Mouse (Mus musculus) neural tube, embryonic 15.5 days (tissue): ENCODE data around the gene Arhgef2. TPM values are rescaled to one million over a fixed set of nuclear protein-coding genes. Genes with fewer than 3 reads are reported as not detected.

Experiments
- ATAC-seq: fragments of 200-750 bp; cut with Nextera tagmentation; 2 replicates; pipeline ENCODE4 v1.8.0; 2017; ENCODE audit warnings: mild to moderate bottlenecking, moderate TSS enrichment, moderate library complexity; ENCODE audit not compliant: low FRiP score
- H3K27ac ChIP-seq: fragments of 300-500 bp; sonication (generic); replicated peaks from 2 replicates; pipeline ENCODE4 v1.5.1; 2015; ENCODE audit warnings: mild to moderate bottlenecking, inconsistent platforms
- H3K27me3 ChIP-seq: fragments of 300-500 bp; sonication (generic); replicated peaks from 2 replicates; pipeline ENCODE4 v1.6.1; 2015; ENCODE audit warnings: inconsistent platforms
- H3K36me3 ChIP-seq: fragments of 300-500 bp; sonication (generic); 2 replicates; pipeline ENCODE4 v1.6.1; 2015; ENCODE audit warnings: inconsistent platforms
- H3K4me1 ChIP-seq: fragments of 300-500 bp; sonication (generic); 2 replicates; pipeline ENCODE4 v1.6.1; 2015; ENCODE audit warnings: inconsistent platforms
- H3K4me2 ChIP-seq: fragments of 300-500 bp; sonication (generic); 2 replicates; pipeline ENCODE4 v1.6.1; 2015; ENCODE audit warnings: inconsistent platforms, mild to moderate bottlenecking, moderate library complexity
- H3K4me3 ChIP-seq: fragments of 300-500 bp; sonication (generic); replicated peaks from 2 replicates; pipeline ENCODE4 v1.5.1; 2015; ENCODE audit warnings: mild to moderate bottlenecking, inconsistent platforms
- H3K9ac ChIP-seq: fragments of 300-500 bp; sonication (generic); replicated peaks from 2 replicates; pipeline ENCODE4 v1.6.1; 2015; ENCODE audit warnings: mild to moderate bottlenecking, inconsistent platforms
- H3K9me3 ChIP-seq: fragments of 300-500 bp; sonication (generic); replicated peaks from 2 replicates; pipeline ENCODE4 v1.6.1; 2016; ENCODE audit warnings: inconsistent platforms
- WGBS: fragments of 180-500 bp; shearing (Covaris S2); methylation state at CpG from one replicate; pipeline ENCODE4 v1.1.7; 2015; ENCODE audit warnings: mixed read lengths; 5-methylcytosine and 5-hydroxymethylcytosine counted together
- polyA plus RNA-seq: library from polyadenylated mRNA; unstranded; fragments of >200 nt; fragmentation: Nextera tagmentation; extraction: Ambion mirVana; gene quantifications from 2 replicates; pipeline ENCODE4 v1.2.1, GENCODE M21; 2015

Arhgef2 gene
- polyA plus RNA-seq, 1 experiment from 2014 or later, result 104 TPM

DNA sequence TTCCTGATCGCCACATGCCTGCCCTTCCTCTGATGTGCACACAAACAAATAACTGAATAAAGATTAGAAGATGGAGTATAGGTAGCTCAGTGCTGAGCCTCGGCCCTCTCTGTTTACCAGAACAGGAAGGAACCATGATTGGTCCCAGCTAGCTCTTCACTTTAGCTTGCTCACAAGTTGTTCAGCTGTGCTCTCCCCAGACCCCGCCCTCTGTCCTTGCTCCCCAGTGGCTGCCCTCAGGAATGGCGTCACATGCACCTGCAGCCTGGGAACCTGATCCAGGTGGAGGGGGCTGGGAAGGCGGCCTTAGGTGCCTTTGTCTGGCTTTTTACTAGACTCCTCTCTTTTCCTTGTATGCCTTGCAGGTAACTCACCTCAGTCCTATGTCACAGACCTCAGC is 9.4 kb downstream of the Arhgef2 start:
- H3K27me3 ChIP-seq, result no peaks in the 10 kb centered on the region
- ATAC-seq, result no peak
- peaks cover 20% of the 10 kb centered on the region for H3K4me1 ChIP-seq
- no peaks in the 10 kb centered on the region for H3K36me3 ChIP-seq
- H3K27ac ChIP-seq, result no peak overlapping the region
- WGBS, result 80% methylated on average over 5 of the region's 5 CpGs
- H3K9ac ChIP-seq, result no peak overlapping the region
- H3K4me2 ChIP-seq, result no peak overlapping the region
- no peaks in the 10 kb centered on the region for H3K9me3 ChIP-seq
- no peak overlapping the region for H3K4me3 ChIP-seq

GRCm38 (mm10) chr3:88615902-88616391 is 10.2 kb downstream of the Arhgef2 start:
- Histone ChIP-seq H3K4me2 (peak overlapping the region; percentile 3; the same call in 1 of the 2 replicates), H3K4me1 (peaks cover 27% of the 10 kb centered on the region), H3K9me3 (no peaks in the 10 kb centered on the region), H3K4me3 (no peak overlapping the region), H3K27ac (no peak overlapping the region), H3K27me3 (no peaks in the 10 kb centered on the region), H3K9ac (no peak overlapping the region), H3K36me3 (no peaks in the 10 kb centered on the region)
- 31% methylated on average over 9 of the region's 9 CpGs for WGBS
- no peak for ATAC-seq

- Histone ChIP-seq H3K4me2 (no peak overlapping the region), H3K9me3 (no peaks in the 10 kb centered on the region), H3K27ac (no peak overlapping the region), H3K27me3 (no peaks in the 10 kb centered on the region), H3K36me3 (no peaks in the 10 kb centered on the region), H3K9ac (no peak overlapping the region), H3K4me3 (no peak overlapping the region), H3K4me1 (peaks cover 27% of the 10 kb centered on the region)
- 82% methylated on average over 3 of the region's 3 CpGs for WGBS
- ATAC-seq, result no peak
Observed at GRCm38 (mm10) chr3:88616951-88617500, 11.3 kb downstream of the Arhgef2 start.

GRCm38 (mm10) chr3:88618074-88618871 is 12.5 kb downstream of the Arhgef2 start:
- peaks cover 27% of the 10 kb centered on the region for H3K4me1 ChIP-seq
- no peak for ATAC-seq
- H3K4me3 ChIP-seq, result no peak overlapping the region
- H3K9me3 ChIP-seq, result no peaks in the 10 kb centered on the region
- no peak overlapping the region for H3K9ac ChIP-seq
- no peak overlapping the region for H3K4me2 ChIP-seq
- WGBS, result 75% methylated on average over 8 of the region's 8 CpGs
- H3K27me3 ChIP-seq, result no peaks in the 10 kb centered on the region
- H3K27ac ChIP-seq, result no peak overlapping the region
- H3K36me3 ChIP-seq, result no peaks in the 10 kb centered on the region

DNA sequence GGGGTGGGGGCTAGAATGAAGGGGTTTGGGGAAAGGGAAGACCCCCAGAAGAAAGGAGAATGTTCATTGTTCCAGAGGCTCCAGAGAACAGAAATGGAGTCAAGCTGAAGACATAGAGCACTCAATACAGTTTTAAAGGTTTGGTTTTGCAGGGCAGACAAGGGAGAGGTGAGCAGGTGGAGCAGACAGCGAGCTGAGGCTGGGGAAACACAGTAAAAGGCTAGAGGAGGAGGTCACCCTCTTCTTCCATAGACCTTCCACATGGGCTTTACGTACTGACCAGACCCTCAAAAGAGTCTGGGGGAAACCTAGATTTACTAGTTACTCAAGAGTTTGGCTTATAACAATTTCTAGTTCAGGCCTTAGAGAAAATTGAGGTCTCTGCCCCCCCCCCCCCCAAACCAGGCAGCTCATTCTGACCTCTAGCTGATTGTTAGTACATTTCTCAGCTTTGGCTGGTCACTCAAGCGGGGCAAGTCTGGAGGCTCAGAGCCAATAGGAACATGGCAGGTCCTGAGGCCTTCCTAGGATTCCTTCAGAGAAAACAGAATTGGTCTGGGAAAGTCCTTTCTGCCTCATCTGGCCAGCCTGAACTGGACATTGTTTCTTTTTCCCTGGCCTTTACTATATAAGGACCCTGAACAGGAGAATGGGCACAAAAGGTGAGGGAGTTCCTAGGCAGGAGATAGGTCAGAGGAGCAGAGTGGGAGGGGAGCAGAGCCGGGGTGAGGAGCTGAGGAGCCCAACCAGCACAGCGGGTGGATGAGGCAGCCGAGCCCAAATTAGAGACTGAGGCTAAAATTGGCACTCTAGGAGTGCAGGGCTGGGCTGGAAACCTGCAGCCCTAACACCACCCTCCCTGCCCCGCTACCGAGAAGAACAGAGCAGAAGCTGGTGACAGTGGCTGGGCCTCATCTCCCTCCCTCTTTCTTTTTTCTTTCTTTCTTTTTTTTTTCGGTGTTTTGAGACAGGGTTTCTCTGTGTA is 13.6 kb downstream of the Arhgef2 start:
- WGBS, result 43% methylated on average over 9 of the region's 9 CpGs
- no peak overlapping the region for H3K27ac ChIP-seq
- no peaks in the 10 kb centered on the region for H3K27me3 ChIP-seq
- H3K9me3 ChIP-seq, result no peaks in the 10 kb centered on the region
- H3K4me2 ChIP-seq, result no peak overlapping the region
- peaks cover 38% of the 10 kb centered on the region for H3K4me1 ChIP-seq
- H3K9ac ChIP-seq, result no peak overlapping the region
- ATAC-seq, result no peak
- H3K36me3 ChIP-seq, result no peaks in the 10 kb centered on the region
- H3K4me3 ChIP-seq, result no peak overlapping the region

GRCm38 (mm10) chr3:88620146-88620991 is 14.6 kb downstream of the Arhgef2 start:
- peaks cover 44% of the 10 kb centered on the region for H3K4me1 ChIP-seq
- H3K9ac ChIP-seq, result peak overlapping the region; percentile 95
- no peaks in the 10 kb centered on the region for H3K36me3 ChIP-seq
- H3K27me3 ChIP-seq, result no peaks in the 10 kb centered on the region
- no peak for ATAC-seq
- H3K4me2 ChIP-seq, result peak overlapping the region; percentile 87
- no peaks in the 10 kb centered on the region for H3K9me3 ChIP-seq
- 13% methylated on average over 15 of the region's 15 CpGs for WGBS
- peak overlapping the region; percentile 96 for H3K27ac ChIP-seq
- H3K4me3 ChIP-seq, result peak overlapping the region; percentile 86

- Histone ChIP-seq H3K4me2 (peak overlapping the region; percentile 87), H3K36me3 (no peaks in the 10 kb centered on the region), H3K4me1 (peaks cover 44% of the 10 kb centered on the region), H3K27me3 (no peaks in the 10 kb centered on the region), H3K9me3 (no peaks in the 10 kb centered on the region), H3K27ac (peak overlapping the region; percentile 96), H3K4me3 (peak overlapping the region; percentile 86), H3K9ac (peak overlapping the region; percentile 95)
- WGBS, result under 1% methylated on average over 62 of the region's 64 CpGs
- peak; percentile 70 for ATAC-seq
Observed at GRCm38 (mm10) chr3:88620992-88621536, 15.3 kb downstream of the Arhgef2 start.

- H3K27ac ChIP-seq, result peak overlapping the region; percentile 96
- no peaks in the 10 kb centered on the region for H3K9me3 ChIP-seq
- under 1% methylated on average over 36 of the region's 36 CpGs for WGBS
- ATAC-seq, result peak; percentile 25
- no peaks in the 10 kb centered on the region for H3K27me3 ChIP-seq
- peak overlapping the region; percentile 87 for H3K4me2 ChIP-seq
- peak overlapping the region; percentile 95 for H3K9ac ChIP-seq
- H3K36me3 ChIP-seq, result no peaks in the 10 kb centered on the region
- H3K4me1 ChIP-seq, result peaks cover 44% of the 10 kb centered on the region
- peak overlapping the region; percentile 86 for H3K4me3 ChIP-seq
Observed at GRCm38 (mm10) chr3:88621537-88622112, 15.9 kb downstream of the Arhgef2 start.

DNA sequence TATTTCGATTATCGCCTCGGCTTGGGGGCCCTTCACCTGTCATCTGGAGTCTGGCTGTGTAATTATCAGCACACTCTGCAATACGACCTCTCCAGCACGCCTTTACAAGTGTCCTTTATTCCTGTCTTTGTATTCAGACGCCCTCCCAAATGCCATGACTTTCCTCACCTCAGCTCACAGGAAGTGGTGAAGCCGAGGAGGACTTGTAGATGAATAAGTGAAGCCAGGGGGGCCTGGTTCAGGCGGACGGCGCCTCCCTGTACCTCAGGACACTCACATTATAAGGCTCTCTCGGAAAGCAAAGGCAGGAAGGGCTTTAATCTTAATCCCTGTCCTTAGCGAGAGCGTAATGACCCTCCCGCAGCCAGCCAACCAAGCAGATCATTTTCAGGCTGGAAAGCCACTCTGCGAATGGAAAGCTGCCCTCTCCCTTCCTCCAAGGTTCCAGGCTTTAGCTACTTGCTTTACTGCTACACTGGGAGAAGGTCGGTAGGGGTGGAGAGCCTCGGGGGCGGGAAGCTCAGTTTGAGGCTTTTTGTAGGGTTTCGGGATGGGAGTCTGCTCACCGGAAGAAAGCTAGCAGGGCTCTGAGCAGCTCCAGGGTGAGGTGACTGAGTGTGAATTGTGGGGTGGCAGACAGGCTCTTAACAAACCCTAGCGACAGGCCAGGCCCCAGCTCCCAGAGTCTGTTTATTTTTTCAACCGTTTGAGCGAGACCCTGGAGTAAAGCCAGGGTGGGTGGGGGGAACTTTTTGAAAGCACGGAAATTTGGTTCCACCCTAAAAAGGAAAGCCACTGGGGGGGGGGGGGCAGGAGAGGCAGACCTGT is 16.6 kb downstream of the Arhgef2 start:
- Histone ChIP-seq H3K4me1 (peaks cover 50% of the 10 kb centered on the region), H3K27me3 (no peaks in the 10 kb centered on the region), H3K4me2 (peak overlapping the region; percentile 87), H3K9me3 (no peaks in the 10 kb centered on the region), H3K36me3 (no peaks in the 10 kb centered on the region), H3K27ac (peak overlapping the region; percentile 96), H3K4me3 (peak overlapping the region; percentile 86), H3K9ac (peak overlapping the region; percentile 95)
- ATAC-seq, result peak; percentile 29; the same call in 1 of the 2 replicates
- WGBS, result under 1% methylated on average over 24 of the region's 24 CpGs

- no peaks in the 10 kb centered on the region for H3K9me3 ChIP-seq
- no peaks in the 10 kb centered on the region for H3K36me3 ChIP-seq
- H3K4me2 ChIP-seq, result peak overlapping the region; percentile 87
- ATAC-seq, result peak; percentile 51
- no peaks in the 10 kb centered on the region for H3K27me3 ChIP-seq
- peak overlapping the region; percentile 86 for H3K4me3 ChIP-seq
- WGBS, result 0% methylated on average over 5 of the region's 6 CpGs
- peak overlapping the region; percentile 96 for H3K27ac ChIP-seq
- peak overlapping the region; percentile 95 for H3K9ac ChIP-seq
- H3K4me1 ChIP-seq, result peaks cover 54% of the 10 kb centered on the region
Observed at GRCm38 (mm10) chr3:88622941-88623345, 17.2 kb downstream of the Arhgef2 start.
